Mouse (Mus musculus): ENCODE data around the gene Gm42417. TPM values are rescaled to one million over a fixed set of nuclear protein-coding genes. Genes with fewer than 3 reads are reported as not detected.

Gene Gm42417
- polyA plus RNA-seq, 1 experiment from 2014 or later: not detected

- Histone ChIP-seq H3K27ac (ENCODE audit: low read length) (no peak overlapping the region), H3K27me3 (ENCODE audit: control insufficient read depth, insufficient read depth, low read length) (no peaks in the 10 kb centered on the region), H3K9ac (ENCODE audit: low read length) (no peak overlapping the region), H3K4me1 (ENCODE audit: control insufficient read depth, insufficient read depth, low read length) (peaks cover 46% of the 10 kb centered on the region), H3K9me3 (replicated peaks; ENCODE audit: control insufficient read depth, low read length) (no peaks in the 10 kb centered on the region), H3K36me3 (ENCODE audit: control insufficient read depth, insufficient read depth, low read length) (peaks cover 32% of the 10 kb centered on the region), H3K4me2 (ENCODE audit: low read depth, low read length) (no peak overlapping the region), H3K4me3 (replicated peaks; ENCODE audit: low read length) (no peak overlapping the region)
- WGBS: 87% methylated on average over 17 of the region's 17 CpGs
- ATAC-seq (ENCODE audit: insufficient read depth, low FRiP score): no peak
Observed at GRCm38 (mm10) chr1:36551904-36552303, 12.7 kb upstream of the Gm42417 start.

GRCm38 (mm10) chr1:36550075-36550863, 11.0 kb upstream of the Gm42417 start:
- Histone ChIP-seq H3K27ac (ENCODE audit: low read length) (no peak overlapping the region), H3K4me2 (ENCODE audit: low read depth, low read length) (no peak overlapping the region), H3K36me3 (ENCODE audit: control insufficient read depth, insufficient read depth, low read length) (peaks cover 32% of the 10 kb centered on the region), H3K27me3 (ENCODE audit: control insufficient read depth, insufficient read depth, low read length) (no peaks in the 10 kb centered on the region), H3K9me3 (replicated peaks; ENCODE audit: control insufficient read depth, low read length) (no peaks in the 10 kb centered on the region), H3K4me3 (replicated peaks; ENCODE audit: low read length) (no peak overlapping the region), H3K4me1 (ENCODE audit: control insufficient read depth, insufficient read depth, low read length) (peaks cover 47% of the 10 kb centered on the region), H3K9ac (ENCODE audit: low read length) (no peak overlapping the region)
- ATAC-seq (ENCODE audit: insufficient read depth, low FRiP score): no peak
- WGBS: 82% methylated on average over 20 of the region's 20 CpGs

GRCm38 (mm10) chr1:36549491-36549890, 10.3 kb upstream of the Gm42417 start:
- Histone ChIP-seq H3K4me2 (ENCODE audit: low read depth, low read length) (no peak overlapping the region), H3K9ac (ENCODE audit: low read length) (peak overlapping the region; percentile 52), H3K27ac (ENCODE audit: low read length) (no peak overlapping the region), H3K27me3 (ENCODE audit: control insufficient read depth, insufficient read depth, low read length) (no peaks in the 10 kb centered on the region), H3K4me3 (replicated peaks; ENCODE audit: low read length) (no peak overlapping the region), H3K9me3 (replicated peaks; ENCODE audit: control insufficient read depth, low read length) (no peaks in the 10 kb centered on the region), H3K36me3 (ENCODE audit: control insufficient read depth, insufficient read depth, low read length) (peaks cover 32% of the 10 kb centered on the region), H3K4me1 (ENCODE audit: control insufficient read depth, insufficient read depth, low read length) (peaks cover 39% of the 10 kb centered on the region)
- no peak for ATAC-seq (ENCODE audit: insufficient read depth, low FRiP score)
- 74% methylated on average over 18 of the region's 18 CpGs for WGBS

- Histone ChIP-seq H3K9ac (ENCODE audit: low read length) (peak overlapping the region; percentile 52), H3K4me1 (ENCODE audit: control insufficient read depth, insufficient read depth, low read length) (peaks cover 36% of the 10 kb centered on the region), H3K4me3 (replicated peaks; ENCODE audit: low read length) (no peak overlapping the region), H3K27me3 (ENCODE audit: control insufficient read depth, insufficient read depth, low read length) (no peaks in the 10 kb centered on the region), H3K4me2 (ENCODE audit: low read depth, low read length) (no peak overlapping the region), H3K27ac (ENCODE audit: low read length) (peak overlapping the region; percentile 74; the same call in 1 of the 2 replicates), H3K36me3 (ENCODE audit: control insufficient read depth, insufficient read depth, low read length) (peaks cover 31% of the 10 kb centered on the region), H3K9me3 (replicated peaks; ENCODE audit: control insufficient read depth, low read length) (no peaks in the 10 kb centered on the region)
- 39% methylated on average over 8 of the region's 8 CpGs for WGBS
- ATAC-seq (ENCODE audit: insufficient read depth, low FRiP score): no peak
Observed at GRCm38 (mm10) chr1:36548771-36549170, 9.5 kb upstream of the Gm42417 start.

- no peak for ATAC-seq (ENCODE audit: insufficient read depth, low FRiP score)
- Histone ChIP-seq H3K4me2 (ENCODE audit: low read depth, low read length) (no peak overlapping the region), H3K9me3 (replicated peaks; ENCODE audit: control insufficient read depth, low read length) (no peaks in the 10 kb centered on the region), H3K27me3 (ENCODE audit: control insufficient read depth, insufficient read depth, low read length) (no peaks in the 10 kb centered on the region), H3K4me3 (replicated peaks; ENCODE audit: low read length) (no peak overlapping the region), H3K9ac (ENCODE audit: low read length) (no peak overlapping the region; the same call in 1 of the 2 replicates), H3K27ac (ENCODE audit: low read length) (peak overlapping the region; percentile 74; the same call in 1 of the 2 replicates), H3K4me1 (ENCODE audit: control insufficient read depth, insufficient read depth, low read length) (peaks cover 36% of the 10 kb centered on the region), H3K36me3 (ENCODE audit: control insufficient read depth, insufficient read depth, low read length) (peaks cover 25% of the 10 kb centered on the region)
- WGBS: 36% methylated on average over 9 of the region's 9 CpGs
Observed at GRCm38 (mm10) chr1:36547981-36548598, 8.9 kb upstream of the Gm42417 start.

GRCm38 (mm10) chr1:36546888-36547471, 7.8 kb upstream of the Gm42417 start, which contains the start of gene Ankrd39:
Ankrd39 (minus strand) TSS chr1:36547445.
- WGBS: under 1% methylated on average over 43 of the region's 43 CpGs
- H3K27ac ChIP-seq (ENCODE audit: low read length): peak within 1 kb of the TSS; percentile 82
- H3K4me3 ChIP-seq (replicated peaks; ENCODE audit: low read length): peak within 1 kb of the TSS; percentile 82
- H3K4me1 ChIP-seq (ENCODE audit: control insufficient read depth, insufficient read depth, low read length): peaks cover 36% of the 10 kb centered on the region
- no peaks in the 10 kb centered on the region for H3K27me3 ChIP-seq (ENCODE audit: control insufficient read depth, insufficient read depth, low read length)
- H3K9ac ChIP-seq (ENCODE audit: low read length): peak within 1 kb of the TSS; percentile 88
- peak; percentile 99 for ATAC-seq (ENCODE audit: insufficient read depth, low FRiP score)
- peak within 1 kb of the TSS; percentile 86 for H3K4me2 ChIP-seq (ENCODE audit: low read depth, low read length)
- no peaks in the 10 kb centered on the region for H3K9me3 ChIP-seq (replicated peaks; ENCODE audit: control insufficient read depth, low read length)
- peaks cover 20% of the 10 kb centered on the region for H3K36me3 ChIP-seq (ENCODE audit: control insufficient read depth, insufficient read depth, low read length)

GRCm38 (mm10) chr1:36545845-36546600, 6.8 kb upstream of the Gm42417 start:
- Histone ChIP-seq H3K27me3 (ENCODE audit: control insufficient read depth, insufficient read depth, low read length) (no peaks in the 10 kb centered on the region), H3K4me3 (replicated peaks; ENCODE audit: low read length) (peak overlapping the region; percentile 82), H3K36me3 (ENCODE audit: control insufficient read depth, insufficient read depth, low read length) (peaks cover 20% of the 10 kb centered on the region), H3K4me1 (ENCODE audit: control insufficient read depth, insufficient read depth, low read length) (peaks cover 36% of the 10 kb centered on the region), H3K9me3 (replicated peaks; ENCODE audit: control insufficient read depth, low read length) (no peaks in the 10 kb centered on the region), H3K4me2 (ENCODE audit: low read depth, low read length) (peak overlapping the region; percentile 86), H3K27ac (ENCODE audit: low read length) (peak overlapping the region; percentile 82; the same call in 1 of the 2 replicates), H3K9ac (ENCODE audit: low read length) (peak overlapping the region; percentile 88; the same call in 1 of the 2 replicates)
- 66% methylated on average over 19 of the region's 19 CpGs for WGBS
- ATAC-seq (ENCODE audit: insufficient read depth, low FRiP score): no peak

GRCm38 (mm10) chr1:36545382-36545781, 6.2 kb upstream of the Gm42417 start:
- WGBS: 56% methylated on average over 2 of the region's 2 CpGs
- Histone ChIP-seq H3K4me2 (ENCODE audit: low read depth, low read length) (no peak overlapping the region), H3K9ac (ENCODE audit: low read length) (no peak overlapping the region), H3K4me3 (replicated peaks; ENCODE audit: low read length) (no peak overlapping the region), H3K9me3 (replicated peaks; ENCODE audit: control insufficient read depth, low read length) (no peaks in the 10 kb centered on the region), H3K27ac (ENCODE audit: low read length) (no peak overlapping the region), H3K36me3 (ENCODE audit: control insufficient read depth, insufficient read depth, low read length) (peaks cover 17% of the 10 kb centered on the region), H3K27me3 (ENCODE audit: control insufficient read depth, insufficient read depth, low read length) (no peaks in the 10 kb centered on the region), H3K4me1 (ENCODE audit: control insufficient read depth, insufficient read depth, low read length) (peaks cover 36% of the 10 kb centered on the region)
- ATAC-seq (ENCODE audit: insufficient read depth, low FRiP score): no peak
